Mouse (Mus musculus) A20 (cell line): Measurements from ENCODE around the gene Dip2a.

Experiments
- DNase-seq: peaks from one replicate; pipeline ENCODE4 v3.0.0-alpha.2; 2011; ENCODE audit warnings: low read depth, low spot score

The Dip2a gene

GRCm38 (mm10) chr10:76344711-76345539 is at the start of gene Dip2a:
Gene Dip2a, minus strand, starts transcription at chr10:76345291.
- DNase-seq = peak; percentile 92

GRCm38 (mm10) chr10:76392596-76392995 is 47.5 kb upstream of the Dip2a start:
- DNase-seq = no peak

- peak; percentile 40 for DNase-seq
These were observed 46.7 kb upstream of the Dip2a start for GRCm38 (mm10) chr10:76391786-76392185.

- no peak for DNase-seq
These were observed 46.1 kb upstream of the Dip2a start for GRCm38 (mm10) chr10:76391166-76391565.

- no peak for DNase-seq
These were observed 29.9 kb upstream of the Dip2a start for GRCm38 (mm10) chr10:76374981-76375380.

GRCm38 (mm10) chr10:76371736-76372135 is 26.6 kb upstream of the Dip2a start:
- no peak for DNase-seq

- DNase-seq = no peak
These were observed 23.7 kb upstream of the Dip2a start for GRCm38 (mm10) chr10:76368766-76369165.

GRCm38 (mm10) chr10:76363233-76363632 is 18.1 kb upstream of the Dip2a start:
- DNase-seq = no peak

GRCm38 (mm10) chr10:76358468-76358867 is 13.4 kb upstream of the Dip2a start:
- no peak for DNase-seq

GRCm38 (mm10) chr10:76357286-76357875 is 12.3 kb upstream of the Dip2a start:
- DNase-seq = no peak

- no peak for DNase-seq
These were observed 9.9 kb upstream of the Dip2a start for GRCm38 (mm10) chr10:76354974-76355373.

- no peak for DNase-seq
These were observed 8.9 kb upstream of the Dip2a start for GRCm38 (mm10) chr10:76353986-76354385.

- no peak for DNase-seq
These were observed 6.9 kb upstream of the Dip2a start for GRCm38 (mm10) chr10:76351953-76352352.

GRCm38 (mm10) chr10:76346589-76346988 is 1.5 kb upstream of the Dip2a start:
- peak; percentile 87 for DNase-seq

- peak; percentile 83 for DNase-seq
These were observed 976 bp upstream of the Dip2a start for GRCm38 (mm10) chr10:76346043-76346491.

GRCm38 (mm10) chr10:76345540-76345902 is 430 bp upstream of the Dip2a start:
- no peak for DNase-seq

GRCm38 (mm10) chr10:76334350-76334749 is 10.7 kb downstream of the Dip2a start:
- DNase-seq = no peak

GRCm38 (mm10) chr10:76332040-76332439 is 13.1 kb downstream of the Dip2a start:
- no peak for DNase-seq

- DNase-seq = no peak
These were observed 16.0 kb downstream of the Dip2a start for GRCm38 (mm10) chr10:76329093-76329492.

GRCm38 (mm10) chr10:76328574-76328973 is 16.5 kb downstream of the Dip2a start:
- DNase-seq = no peak

GRCm38 (mm10) chr10:76326304-76327006 is 18.6 kb downstream of the Dip2a start:
- peak; percentile 55 for DNase-seq

- DNase-seq = no peak
These were observed 27.5 kb downstream of the Dip2a start for GRCm38 (mm10) chr10:76317623-76318022.
